Mouse (Mus musculus) left cerebral cortex, postnatal 14 days (tissue): Measurements from ENCODE around the gene Snap91. TPM values are rescaled to one million over a fixed set of nuclear protein-coding genes. Genes with fewer than 3 reads are reported as not detected.
A peak's percentile ranks its signal among the peaks of the same experiment; 100 is the strongest.

Source experiments
- DNase-seq, 2 experiments: peaks; one replicate each; pipeline ENCODE4 v3.0.0; 2021 to 2022; ENCODE audit warnings: low spot score in 2 of 2, mixed read lengths in 1 of 2
- intact Hi-C: fragments of 180-260 bp; cut with DNase I; formaldehyde crosslinking; loops from one replicate; pipeline ENCODE4 v1.15.1; 2025
- total RNA-seq, 2 experiments: library from RNA; stranded (reverse); gene quantifications; 2 replicates each; pipeline ENCODE4 v1.2.3; 2021

The Snap91 gene
- total RNA-seq, 2 experiments from 2014 or later = 503 to 508 TPM

DNA sequence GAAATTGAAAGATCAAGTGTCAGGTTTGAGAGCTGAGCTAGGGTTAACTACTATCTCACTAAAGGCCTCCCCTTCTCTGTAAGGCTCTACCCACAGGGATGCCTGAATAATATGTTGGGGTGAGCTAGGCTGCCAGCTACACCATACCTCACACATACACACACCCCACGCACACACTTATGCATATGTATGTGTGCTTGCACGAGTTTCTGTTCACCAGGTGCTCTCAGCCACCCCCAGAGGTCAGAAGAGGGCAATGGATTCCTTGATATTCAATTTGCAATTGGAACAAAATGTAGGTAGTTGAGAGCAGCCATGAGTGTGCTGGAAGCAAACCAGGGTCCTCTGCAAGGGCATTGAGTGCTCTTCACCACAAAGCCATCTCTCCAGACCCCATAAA, 116.5 kb downstream of the Snap91 start:
- intact Hi-C loops = no loop called here
- no peak for DNase-seq

DNA sequence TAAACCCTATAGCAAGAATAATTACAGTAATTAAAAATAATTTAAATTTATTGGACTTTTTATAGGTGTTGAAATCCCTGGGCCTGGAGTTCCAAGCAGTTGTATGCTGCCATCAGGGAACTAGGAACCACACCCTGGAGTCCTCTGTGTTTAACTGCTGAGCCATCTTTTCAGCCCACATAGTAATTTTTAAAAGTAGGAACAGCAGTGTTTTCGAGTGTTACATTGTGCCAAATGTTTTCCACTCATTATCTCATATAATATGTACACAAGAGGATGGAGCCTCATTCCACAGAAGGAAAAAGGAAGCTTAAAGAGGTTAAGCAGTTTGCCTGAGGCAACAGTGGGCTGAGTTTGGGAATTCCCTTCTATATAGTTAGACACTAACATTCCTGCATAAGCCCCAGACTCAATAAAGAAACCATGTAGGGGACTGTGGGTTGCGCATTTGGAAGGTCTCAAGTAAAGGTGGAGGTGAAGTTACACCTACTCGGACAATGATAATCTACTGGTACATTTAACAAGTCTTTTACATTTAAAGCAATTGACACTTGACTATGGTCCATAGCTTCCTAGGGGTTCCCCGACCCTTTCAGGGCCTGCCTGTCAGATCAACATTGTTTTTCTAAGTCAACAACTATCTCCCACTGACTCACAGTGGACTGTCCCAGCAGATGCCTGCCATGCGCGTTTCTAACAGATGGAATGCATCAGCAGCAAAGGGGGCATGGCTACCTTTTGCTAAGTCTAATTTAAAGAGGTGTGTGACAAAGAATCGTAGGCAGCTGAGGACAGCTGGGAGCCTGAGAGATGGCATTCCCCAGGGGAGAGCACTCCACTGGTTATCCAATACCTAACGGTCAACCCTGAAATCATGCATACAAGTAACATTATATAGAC, 117.7 kb downstream of the Snap91 start:
- intact Hi-C loops = no loop called here
- DNase-seq = peak in 1 of 2 experiments; percentile 37

DNA sequence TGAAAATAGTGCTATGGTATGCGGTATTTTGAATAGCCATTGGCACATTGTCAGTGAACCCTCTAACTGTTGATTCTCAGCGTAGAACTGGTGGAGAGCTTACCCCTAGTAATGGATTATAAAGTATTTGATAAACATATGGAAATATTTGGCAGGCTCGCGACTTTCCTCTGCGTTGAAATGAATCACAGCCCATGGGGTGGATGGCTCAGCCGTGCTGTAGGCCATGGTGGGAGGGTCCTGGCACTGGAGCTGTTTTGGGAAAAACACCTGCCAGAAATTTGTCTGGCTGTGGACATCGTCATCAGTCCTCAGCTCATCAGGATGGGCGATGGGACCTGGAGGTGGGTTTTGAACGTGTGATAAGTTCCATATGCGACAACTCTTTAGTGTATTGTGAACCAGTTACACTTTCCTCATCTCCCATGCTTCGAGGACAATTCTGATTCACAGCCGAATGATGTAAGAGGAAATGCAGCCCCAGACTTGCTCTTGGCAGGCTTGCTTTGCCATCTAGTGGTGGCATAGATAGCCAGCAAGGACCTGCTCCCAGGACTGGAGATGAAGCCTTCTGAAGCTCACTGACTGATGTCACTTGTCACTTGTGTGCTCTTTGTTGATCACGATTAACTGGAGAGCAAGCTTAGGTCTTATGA, 134.4 kb downstream of the Snap91 start:
- peak; percentile 84 to 88 for DNase-seq
- intact Hi-C loops = loop anchor here (1.0 kb wide), 1 partner anchor 153 kb away; no protein-coding TSS in a partner anchor

DNA sequence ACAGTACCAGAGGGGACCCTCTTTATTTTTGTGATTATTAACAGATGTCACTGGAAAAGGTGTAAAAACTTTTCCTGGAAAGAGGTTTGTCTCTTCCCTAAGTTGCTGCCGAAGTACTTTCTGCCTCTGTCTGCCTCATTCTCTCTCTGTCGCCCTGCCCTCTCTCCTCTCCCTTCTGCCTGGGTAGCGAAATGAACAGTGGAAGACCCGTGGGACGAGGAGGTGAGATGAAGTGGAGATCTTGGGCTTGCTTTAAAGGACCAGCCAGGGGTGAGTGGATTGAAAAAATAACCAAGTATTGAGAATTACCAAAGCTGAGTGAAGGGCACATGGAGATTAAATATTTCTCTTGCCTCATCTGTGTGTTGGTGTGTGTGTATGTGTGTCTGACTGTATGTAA, 136.4 kb downstream of the Snap91 start:
- intact Hi-C loops = loop anchor here (5.0 kb wide), 1 partner anchor 47 kb away; the partner anchor contains the start of gene Me1
- DNase-seq = no peak

DNA sequence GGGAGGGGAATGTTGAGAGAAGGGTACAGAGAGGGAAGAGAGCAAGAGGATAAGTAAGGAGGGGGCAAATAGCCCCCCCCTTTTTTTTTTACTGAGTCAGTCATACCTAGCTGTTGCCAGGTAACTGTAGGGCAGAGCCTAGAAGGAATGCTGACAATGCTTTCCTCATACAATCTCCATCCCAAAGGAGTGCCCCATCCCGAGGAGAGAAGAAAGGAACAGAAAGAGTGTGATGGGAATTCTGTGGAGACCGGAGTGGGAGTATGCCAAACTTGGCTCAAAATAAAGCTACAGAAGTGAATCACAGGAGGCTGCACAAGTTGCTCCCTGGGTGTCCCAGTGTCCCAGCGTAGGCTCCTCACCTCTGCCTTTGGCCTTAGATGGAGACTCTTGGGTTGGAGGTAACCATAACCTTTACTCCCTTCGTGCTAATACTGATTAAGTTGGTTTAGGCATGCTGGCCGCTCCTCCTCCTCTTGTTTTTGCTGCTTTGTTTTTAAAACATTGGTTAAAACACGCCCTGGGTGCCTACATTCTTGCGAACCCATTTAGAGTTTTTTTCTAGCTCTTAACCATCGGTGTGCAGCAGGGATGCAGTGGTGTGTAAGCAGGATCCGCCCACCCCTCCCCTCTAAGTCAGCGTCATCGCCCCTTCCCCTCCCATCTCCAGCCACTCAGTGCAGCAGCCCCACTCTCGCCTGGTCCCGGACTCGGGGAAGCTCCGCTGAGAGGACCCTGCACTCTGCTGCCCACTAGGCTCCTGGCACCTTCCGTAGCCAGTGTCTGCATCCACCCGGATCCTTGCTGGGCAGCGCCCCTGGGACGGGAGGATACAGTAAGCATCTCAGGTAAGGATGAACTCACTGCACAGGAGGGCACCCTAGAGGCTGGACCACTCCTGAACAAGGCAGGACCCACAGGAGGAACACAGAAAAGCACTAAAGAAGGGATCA, 137.2 kb downstream of the Snap91 start, which contains the start of gene Prss35:
TSS of gene Prss35 (plus strand) at position 691 of the 953 bp plus-strand sequence.
- intact Hi-C loops = loop anchor here (5.0 kb wide), 1 partner anchor 46 kb away; the partner anchor contains the start of gene Me1

DNA sequence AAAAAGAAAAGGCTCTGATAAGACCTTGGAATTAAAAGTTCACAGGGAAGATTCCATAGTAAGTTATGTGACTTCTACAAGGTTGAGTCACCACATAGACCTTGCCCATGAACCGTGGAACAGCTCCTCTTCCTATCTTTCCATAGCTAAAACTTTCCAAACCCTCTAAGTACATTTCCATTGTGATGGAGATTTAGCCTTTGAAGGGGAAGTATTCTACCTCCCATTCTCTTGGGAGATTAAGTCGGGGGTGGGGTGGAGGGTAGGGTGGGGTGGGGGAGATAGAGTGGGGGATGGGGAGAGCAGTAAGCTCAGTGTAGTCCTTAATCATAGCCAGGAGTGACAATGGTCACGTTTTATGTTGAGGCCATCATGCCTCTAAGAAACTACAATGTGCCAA, 140.5 kb downstream of the Snap91 start:
- no peak for DNase-seq
- intact Hi-C loops = loop anchor here (5.0 kb wide), 1 partner anchor 43 kb away; the partner anchor contains the start of gene Me1

More for the DNA sequence above, 137.2 kb downstream of the Snap91 start, which contains the start of gene Prss35:
- DNase-seq = peak in 1 of 2 experiments; percentile 22

DNA sequence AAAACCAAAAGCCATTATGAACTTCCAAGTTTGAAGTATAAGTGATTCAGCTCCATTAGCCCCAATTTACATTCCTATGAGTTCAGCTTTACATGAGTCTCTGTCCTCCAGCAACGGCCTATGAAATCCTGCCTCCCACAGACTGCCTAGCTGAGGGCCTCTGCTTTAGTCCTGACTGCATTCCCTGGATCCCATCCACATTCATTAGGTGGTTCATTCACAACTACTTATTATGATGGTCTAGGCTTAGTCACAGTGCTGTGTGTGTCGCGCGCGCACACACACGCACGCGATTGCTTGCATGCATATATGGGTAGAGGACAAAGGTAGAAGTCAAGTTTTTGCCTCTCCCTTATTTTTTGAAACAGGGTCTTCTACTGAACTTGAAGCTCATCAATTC, 141.7 kb downstream of the Snap91 start:
- intact Hi-C loops = no loop called here
- no peak for DNase-seq

DNA sequence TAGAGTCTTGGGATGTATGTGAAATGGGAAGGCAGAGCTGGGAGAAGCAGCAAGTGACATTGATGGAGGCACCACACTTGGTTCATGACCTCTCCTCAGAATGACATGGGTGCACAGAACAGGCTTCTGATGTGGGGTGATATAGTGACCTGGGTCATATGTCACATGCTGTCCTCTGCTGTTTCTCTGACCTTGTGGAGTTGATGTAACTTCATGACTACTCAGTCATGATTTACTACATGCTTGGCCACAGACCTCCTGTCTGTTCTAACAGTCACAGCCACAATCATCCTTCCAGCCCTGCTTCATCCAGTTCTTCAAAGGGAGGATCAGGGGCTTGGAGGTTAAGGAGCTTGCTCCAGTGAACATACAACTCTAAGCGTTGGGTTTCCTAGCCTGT, 142.4 kb downstream of the Snap91 start:
- intact Hi-C loops = no loop called here

DNA sequence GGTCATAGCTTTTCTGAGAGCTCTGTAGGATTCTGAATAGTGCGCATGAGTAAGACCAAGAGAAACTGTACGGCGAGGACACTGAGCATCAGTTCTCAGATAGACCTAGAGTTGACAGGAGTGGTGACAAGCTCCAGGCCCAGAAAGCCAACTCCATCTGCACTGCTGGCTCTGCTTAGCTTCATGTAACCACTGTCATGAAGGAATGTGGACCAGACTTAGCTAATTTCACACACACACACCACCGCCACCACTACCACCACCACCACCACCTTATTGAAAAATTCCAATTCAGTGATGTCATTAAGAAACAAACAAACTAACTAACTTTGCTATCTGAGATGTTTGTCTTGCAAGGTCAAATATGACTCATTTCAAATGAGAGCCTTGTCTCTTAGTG, 143.5 kb downstream of the Snap91 start:
- intact Hi-C loops = no loop called here

More for the DNA sequence above, 142.4 kb downstream of the Snap91 start:
- DNase-seq = no peak

DNA sequence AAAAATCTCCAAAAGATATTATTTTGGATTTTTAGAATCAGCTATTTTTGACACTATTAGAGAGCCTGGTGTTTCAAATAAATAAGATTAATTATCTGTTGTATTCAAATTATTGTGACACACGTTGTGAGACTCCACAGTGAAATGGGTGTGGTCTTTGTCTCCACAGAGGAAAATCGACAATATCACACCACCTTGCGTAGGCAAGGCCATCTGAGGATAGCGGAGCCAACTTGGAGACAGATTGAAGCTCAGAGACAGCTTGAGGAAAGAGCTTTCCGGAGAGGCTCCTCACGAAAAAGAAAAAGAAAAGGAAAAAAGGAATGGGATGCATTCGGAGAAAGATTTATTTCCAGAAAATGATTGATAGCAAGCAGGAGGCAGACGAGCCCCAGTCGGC, 145.7 kb downstream of the Snap91 start:
- no peak for DNase-seq
- intact Hi-C loops = no loop called here

More for the DNA sequence above, 143.5 kb downstream of the Snap91 start:
- DNase-seq = no peak

DNA sequence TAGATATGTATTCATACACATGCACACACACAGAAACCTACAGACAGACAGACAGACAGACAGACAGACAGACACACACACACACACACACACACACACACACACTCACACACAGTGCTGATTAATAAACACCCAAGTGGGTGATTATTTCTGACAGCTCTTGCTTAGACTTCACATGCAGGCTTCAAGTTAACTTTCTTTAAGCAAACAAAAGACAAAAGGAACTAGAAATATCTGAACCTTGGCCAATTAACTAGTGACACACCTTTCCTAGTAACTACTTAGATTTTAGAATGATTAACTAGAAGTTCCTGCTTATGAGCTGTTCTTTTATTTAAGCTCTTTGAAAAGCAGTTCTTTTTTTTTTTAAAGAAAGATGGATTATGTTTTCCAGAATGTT, 146.1 kb downstream of the Snap91 start:
- intact Hi-C loops = no loop called here
- DNase-seq = no peak

DNA sequence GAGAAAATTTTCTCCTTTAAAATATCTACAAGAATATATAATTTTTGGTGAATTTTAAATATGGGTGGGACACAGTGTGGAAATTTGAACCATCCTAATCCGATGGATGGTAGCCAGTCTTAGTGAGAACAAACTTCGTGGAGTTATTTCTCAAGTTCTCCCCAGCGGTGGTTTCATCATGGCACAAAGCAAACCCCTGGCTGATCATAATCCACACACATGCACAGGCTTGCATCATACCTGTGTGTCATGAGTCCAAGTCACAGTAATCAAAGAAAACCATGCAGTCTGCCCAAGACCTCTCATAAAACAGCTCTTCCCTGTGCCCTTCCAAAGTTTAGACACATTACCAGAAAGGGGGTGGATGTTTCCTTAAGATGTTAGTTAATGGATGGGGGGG, 150.6 kb downstream of the Snap91 start:
- intact Hi-C loops = no loop called here
- no peak for DNase-seq

DNA sequence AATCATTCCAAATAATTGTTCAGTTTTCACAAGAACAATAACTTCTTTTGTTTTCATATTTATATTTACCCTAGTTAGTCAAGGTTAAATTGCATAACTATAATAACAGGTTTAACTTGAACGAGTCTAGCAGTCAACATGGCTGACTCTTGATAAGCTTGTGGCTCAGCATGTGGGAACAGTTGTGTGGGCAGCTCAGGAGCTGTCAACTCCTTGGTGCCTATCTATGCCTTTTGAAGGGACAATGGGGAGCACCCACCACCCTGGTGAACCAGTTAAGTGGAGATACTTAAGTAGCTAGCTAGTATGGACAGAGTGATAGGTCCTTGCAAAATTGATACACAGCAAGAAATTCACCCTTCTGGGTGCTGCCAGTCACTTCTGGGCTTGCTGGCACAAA, 151.4 kb downstream of the Snap91 start:
- intact Hi-C loops = no loop called here

DNA sequence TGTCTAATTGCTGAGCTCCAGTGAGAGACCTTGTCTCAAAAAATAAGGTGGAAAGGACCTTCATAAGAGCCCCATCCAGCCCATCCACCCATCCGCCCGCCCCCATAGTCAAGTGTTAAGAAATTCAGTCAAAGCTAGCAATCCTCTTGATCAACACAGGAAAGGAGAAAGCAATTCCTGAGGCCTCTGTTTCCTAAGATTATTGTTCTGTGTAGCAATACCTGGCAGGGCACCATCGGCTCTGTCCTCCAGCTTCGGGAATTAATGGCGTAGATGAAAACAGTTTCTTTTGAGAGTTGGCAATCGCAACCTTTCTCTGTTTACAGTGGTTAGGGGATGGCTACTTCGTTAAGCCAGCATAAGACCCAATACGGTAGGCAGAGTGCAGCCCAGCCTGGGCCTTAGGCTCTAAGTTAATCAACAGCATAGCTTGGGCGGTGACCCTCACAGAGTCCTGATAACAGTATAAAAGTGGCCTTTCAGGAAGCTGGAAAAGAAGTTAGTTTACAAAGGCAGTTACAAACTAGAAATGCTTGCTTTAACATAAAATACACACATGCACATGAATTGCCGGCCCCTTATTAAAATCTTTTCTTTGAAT, 152.1 kb downstream of the Snap91 start:
- DNase-seq = no peak
- intact Hi-C loops = no loop called here

More for the DNA sequence above, 151.4 kb downstream of the Snap91 start:
- no peak for DNase-seq

DNA sequence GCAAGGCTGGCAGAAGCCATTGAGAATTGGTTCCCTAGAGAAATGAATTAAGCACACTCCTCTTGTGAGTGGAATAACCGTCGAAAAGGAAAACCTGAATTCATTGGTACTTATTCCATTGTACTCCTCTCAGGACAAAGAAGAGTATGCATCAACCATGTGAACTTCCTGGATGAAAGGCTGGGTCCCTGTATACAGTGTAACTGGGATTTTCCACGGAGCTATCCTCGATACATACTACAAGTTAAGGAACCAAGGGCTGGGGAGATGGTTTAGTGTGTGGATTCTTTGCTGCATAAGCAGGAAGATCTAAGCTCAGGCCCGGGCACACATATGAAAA, 154.1 kb downstream of the Snap91 start:
- intact Hi-C loops = no loop called here

DNA sequence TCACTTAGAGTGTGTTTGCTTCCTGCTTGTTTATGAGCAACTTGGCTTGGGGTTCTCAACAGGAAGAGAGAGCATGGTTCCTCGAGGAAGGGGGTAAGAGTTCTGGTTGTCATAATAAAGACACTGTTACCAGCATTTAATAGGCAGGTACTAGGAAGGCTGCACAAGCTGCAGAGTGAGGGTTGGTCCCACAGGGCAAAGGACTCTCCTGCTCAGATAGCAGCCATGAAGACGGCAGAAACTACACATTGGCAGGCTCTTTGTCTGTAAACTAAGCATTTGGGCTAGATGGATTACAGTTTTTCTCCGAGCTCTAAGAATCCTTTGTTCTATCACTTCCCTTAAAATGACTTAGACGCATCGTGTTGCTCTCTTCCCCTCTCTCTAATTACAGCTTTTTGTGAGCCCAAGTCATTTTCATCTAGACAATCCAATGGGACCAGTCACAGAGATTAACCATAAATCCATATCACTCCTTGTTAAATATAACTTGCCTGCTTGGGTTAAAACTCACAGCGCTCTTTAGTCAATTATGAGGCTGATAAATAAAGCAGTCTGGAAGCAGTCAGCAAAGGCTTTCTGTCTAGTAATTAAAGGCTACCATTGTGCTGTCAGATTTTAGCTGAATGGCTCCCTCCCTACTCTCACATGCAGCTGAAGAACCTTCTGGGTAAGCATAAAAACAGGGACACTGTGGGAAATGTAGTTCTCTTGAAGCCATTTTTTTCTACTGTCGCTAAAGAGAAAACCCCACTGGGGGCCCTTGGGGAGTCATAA, 154.7 kb downstream of the Snap91 start:
- intact Hi-C loops = no loop called here
- peak in 1 of 2 experiments; percentile 39 for DNase-seq

More for the DNA sequence above, 154.1 kb downstream of the Snap91 start:
- no peak for DNase-seq

DNA sequence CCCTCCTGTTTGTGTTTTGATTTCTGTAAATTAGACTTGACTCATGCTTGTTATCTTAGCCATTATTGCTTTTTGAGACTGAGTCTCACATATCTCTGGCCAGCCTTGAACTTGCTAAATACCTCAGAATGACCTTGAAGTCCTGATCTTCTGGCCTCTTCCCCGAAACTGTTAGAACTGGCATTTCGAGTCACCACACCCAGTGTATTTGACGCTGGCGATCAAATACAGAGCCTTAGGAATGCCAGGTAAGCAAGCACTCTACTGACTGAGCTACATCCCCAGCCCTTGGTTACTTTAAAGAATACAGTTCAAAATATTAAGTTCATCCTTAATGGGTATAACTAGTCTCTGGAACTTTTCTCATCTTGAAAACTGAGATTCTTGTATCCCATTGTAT, 155.4 kb downstream of the Snap91 start:
- DNase-seq = no peak
- intact Hi-C loops = no loop called here

DNA sequence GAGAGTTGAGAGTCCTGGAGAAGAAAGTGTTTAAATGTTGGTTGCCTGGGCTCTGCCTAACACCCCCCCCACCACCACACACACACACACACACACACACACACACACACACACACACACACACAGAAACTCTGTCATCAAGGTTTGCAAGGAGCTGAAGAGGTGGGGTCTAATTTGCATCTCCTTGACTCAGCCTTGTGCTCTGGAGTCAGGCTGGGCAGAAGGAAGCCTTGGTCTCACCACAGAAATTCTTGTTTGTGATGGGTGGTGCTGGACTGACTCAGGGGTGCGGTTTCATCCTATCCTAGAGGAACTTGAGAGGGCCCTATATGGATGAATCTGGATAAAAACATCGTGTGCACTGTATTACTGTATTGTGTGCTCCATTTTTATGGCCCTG, 159.7 kb downstream of the Snap91 start:
- intact Hi-C loops = no loop called here
- DNase-seq = no peak
